Mouse (Mus musculus): ENCODE data around the gene Gm49450.

DNA sequence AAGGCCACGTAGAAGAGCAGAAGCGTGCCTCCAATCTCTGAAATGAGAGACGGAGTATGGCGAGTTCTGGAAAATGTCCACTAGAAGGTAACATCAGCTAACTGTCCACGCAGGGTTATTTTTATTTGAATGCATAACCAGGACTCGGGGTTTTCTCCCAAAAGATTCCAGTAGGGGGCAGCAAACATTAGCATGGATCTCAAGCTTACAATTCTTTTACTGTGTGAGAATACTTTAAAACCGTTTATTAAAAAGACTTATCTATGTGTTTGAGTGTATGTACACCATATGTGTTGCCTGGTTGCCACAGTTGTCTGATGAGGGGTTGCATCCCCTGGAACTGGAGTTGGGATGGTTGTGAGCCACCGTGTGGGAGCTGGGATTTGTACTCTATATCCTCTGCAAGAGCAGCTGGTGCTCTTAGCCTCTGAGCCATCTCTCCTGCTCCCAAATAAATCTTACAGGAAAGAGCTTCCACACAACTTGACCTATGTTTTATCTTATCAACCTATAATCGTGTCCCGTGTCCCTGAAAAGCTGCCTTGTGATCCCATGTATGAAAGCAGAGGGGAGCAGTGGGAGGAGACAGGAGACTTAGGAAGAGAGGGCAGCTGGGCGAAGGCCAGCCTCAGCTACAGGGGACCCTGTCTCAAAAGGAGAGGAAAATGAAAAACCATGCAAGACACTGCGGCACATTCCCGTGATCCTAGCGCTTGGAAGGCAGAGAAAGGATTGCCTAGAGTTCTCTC is 47.4 kb upstream of the Gm49450 start:
- TF ChIP-seq CTCF (IDR thresholded peaks at IDR 0.05; ENCODE audit: control insufficient read depth, insufficient read depth, insufficient replicate concordance, low read depth, low read length) (no peak), POLR2A (IDR thresholded peaks at IDR 0.05; ENCODE audit: control insufficient read depth, low read depth, low read length) (no peak)

All from testis, adult 2 months (tissue).